Mouse (Mus musculus) adrenal gland, postnatal 14 days (tissue): ENCODE measurements at regions not wholly inside any gene's neighbourhood (a gene's known extent, or its start where the extent isn't known, plus 50 kb on each side); places are given as distances from the start of the nearest gene placed in this dataset.

Experiments
- DNase-seq: peaks from one replicate; pipeline ENCODE4 v3.0.0; 2021; ENCODE audit warnings: mixed read lengths

- DNase-seq, result peak; percentile 40
Measured at GRCm38 (mm10) chr16:5466760-5467159, 211.0 kb upstream of the Eef2kmt start.

GRCm38 (mm10) chr16:5455352-5455965 lies 199.7 kb upstream of the Eef2kmt start:
- DNase-seq, result no peak

- no peak for DNase-seq
Measured at GRCm38 (mm10) chr16:5454243-5454642, 198.5 kb upstream of the Eef2kmt start.

- DNase-seq, result no peak
Measured at GRCm38 (mm10) chr16:5452971-5453370, 197.2 kb upstream of the Eef2kmt start.

- DNase-seq, result no peak
Measured at GRCm38 (mm10) chr16:5445776-5446175, 190.0 kb upstream of the Eef2kmt start.

GRCm38 (mm10) chr16:5444785-5445184 lies 189.0 kb upstream of the Eef2kmt start:
- DNase-seq, result no peak

GRCm38 (mm10) chr16:5439717-5440116 lies 183.9 kb upstream of the Eef2kmt start:
- DNase-seq, result no peak

GRCm38 (mm10) chr16:5438405-5438804 lies 182.6 kb upstream of the Eef2kmt start:
- DNase-seq, result no peak

- DNase-seq, result no peak
Measured at GRCm38 (mm10) chr16:5431689-5432088, 175.9 kb upstream of the Eef2kmt start.

GRCm38 (mm10) chr16:5431111-5431510 lies 175.3 kb upstream of the Eef2kmt start:
- DNase-seq, result peak; percentile 12

- no peak for DNase-seq
Measured at GRCm38 (mm10) chr16:5429466-5429865, 173.7 kb upstream of the Eef2kmt start.

- no peak for DNase-seq
Measured at GRCm38 (mm10) chr16:5425908-5426307, 170.1 kb upstream of the Eef2kmt start.

GRCm38 (mm10) chr16:5422041-5422440 lies 166.3 kb upstream of the Eef2kmt start:
- peak; percentile 36 for DNase-seq

- DNase-seq, result no peak
Measured at GRCm38 (mm10) chr16:5421591-5421990, 165.8 kb upstream of the Eef2kmt start.

GRCm38 (mm10) chr16:5419467-5419866 lies 163.7 kb upstream of the Eef2kmt start:
- no peak for DNase-seq

GRCm38 (mm10) chr16:5418462-5419197 lies 162.8 kb upstream of the Eef2kmt start:
- DNase-seq, result peak; percentile 38

- DNase-seq, result no peak
Measured at GRCm38 (mm10) chr16:5415310-5415709, 159.5 kb upstream of the Eef2kmt start.

- no peak for DNase-seq
Measured at GRCm38 (mm10) chr16:5411819-5412385, 156.1 kb upstream of the Eef2kmt start.

- DNase-seq, result peak; percentile 90
Measured at GRCm38 (mm10) chr16:5406711-5407110, 150.9 kb upstream of the Eef2kmt start.

- no peak for DNase-seq
Measured at GRCm38 (mm10) chr16:5393336-5393735, 137.6 kb upstream of the Eef2kmt start.

GRCm38 (mm10) chr16:5382930-5383329 lies 127.1 kb upstream of the Eef2kmt start:
- no peak for DNase-seq

- peak; percentile 38 for DNase-seq
Measured at GRCm38 (mm10) chr16:5382228-5382884, 126.6 kb upstream of the Eef2kmt start.

GRCm38 (mm10) chr16:5380626-5381025 lies 124.8 kb upstream of the Eef2kmt start:
- no peak for DNase-seq
